Mouse (Mus musculus): ENCODE results near the gene Olfr1162. TPM values are rescaled to one million over a fixed set of nuclear protein-coding genes. Genes with fewer than 3 reads are reported as not detected.
"Not testable (repeated sequence)": the region's sequence is repeated elsewhere in the genome, so short reads cannot be mapped to it uniquely, and the experiment has no call there.

Gene Olfr1162
- total RNA-seq (2021), result not detected
- long read RNA-seq, experiment 1, result 0 reads
- long read RNA-seq, experiment 2, result 0 reads

DNA sequence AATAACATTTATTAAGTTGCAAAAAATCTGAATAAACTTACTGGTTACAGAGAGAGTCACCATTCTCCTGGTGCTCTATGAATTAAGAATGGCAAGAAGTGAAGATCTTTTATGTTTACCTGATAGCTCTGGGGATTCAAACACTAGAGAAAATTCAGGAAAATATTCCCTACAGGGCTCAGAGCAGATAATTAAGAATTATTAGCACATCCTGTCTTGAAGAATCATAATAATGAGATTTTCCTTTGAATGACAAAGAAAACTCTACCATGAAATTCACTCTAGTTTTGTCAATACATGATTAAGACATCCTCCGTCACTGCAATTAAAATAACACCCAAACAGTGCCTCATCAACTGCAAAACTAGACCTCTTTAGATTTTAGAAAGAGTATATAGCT is at the start of gene Olfr1162:
Gene Olfr1162 (minus strand): TSS at position 101 of the 400 bp plus-strand sequence.
- no peak for DNase-seq (ENCODE audit: low spot score)

DNA sequence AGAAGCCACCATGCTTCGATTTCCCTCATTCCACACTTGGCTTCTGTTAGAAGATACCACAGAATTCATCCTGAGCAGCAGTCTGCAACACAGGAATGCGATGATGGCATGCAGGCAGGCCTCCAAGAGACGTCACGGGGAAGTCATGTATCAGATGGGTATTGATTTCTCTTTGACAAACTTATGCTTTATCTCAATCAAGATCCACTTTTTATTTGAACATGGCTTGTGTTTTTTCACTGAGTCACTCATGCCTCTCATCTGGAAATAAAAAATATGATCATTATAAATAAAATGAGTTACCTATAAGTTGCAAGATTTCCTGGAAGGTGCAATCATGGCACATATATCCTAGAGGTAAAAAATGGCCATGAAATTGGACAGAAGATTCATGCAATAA is 42.9 kb upstream of the Olfr1162 start, which contains the start of gene Olfr1164:
Gene Olfr1164 (minus strand): TSS at position 101 of the 400 bp plus-strand sequence.
- no peak for DNase-seq (ENCODE audit: low spot score)

DNA sequence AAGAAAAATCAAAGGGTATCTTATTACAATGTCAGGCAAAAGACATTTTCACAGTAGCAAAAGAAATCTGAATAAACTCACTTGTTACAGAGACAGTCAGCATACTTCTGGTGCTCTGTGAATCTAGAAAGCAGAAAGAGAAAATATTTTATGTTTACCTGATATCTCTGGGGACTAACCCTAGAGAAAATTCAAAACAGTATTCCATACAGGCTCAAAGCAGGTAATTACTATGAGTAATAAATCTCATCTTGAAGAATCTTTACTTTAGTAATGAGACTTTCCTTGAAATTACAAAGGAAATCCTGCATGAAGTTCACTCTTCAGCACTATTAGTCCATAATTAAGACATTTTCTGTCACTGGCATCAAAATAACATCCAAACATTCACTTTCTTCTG is 20.8 kb upstream of the Olfr1162 start, which contains the start of gene Olfr1163:
Gene Olfr1163 (minus strand): TSS at position 101 of the 400 bp plus-strand sequence.
- no peak for DNase-seq (ENCODE audit: low spot score)

DNA sequence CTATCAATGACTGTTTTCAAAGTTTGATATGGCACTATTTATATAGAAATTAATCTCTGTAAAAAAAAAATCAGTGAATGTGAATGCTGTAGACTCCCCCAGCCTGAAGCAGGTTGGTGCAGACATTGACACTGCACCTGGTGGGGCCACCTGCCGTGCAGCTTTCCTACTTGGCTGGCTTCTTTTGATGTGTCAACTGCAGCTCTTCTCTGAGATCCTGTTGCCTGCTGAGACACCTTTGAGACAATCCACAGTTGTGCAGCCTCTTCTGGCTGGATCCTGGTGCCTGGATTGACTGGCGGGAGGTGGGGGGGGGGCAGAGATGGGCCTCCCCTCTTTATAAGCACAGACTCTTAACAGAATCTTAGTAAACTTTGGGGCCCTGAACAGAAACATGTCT is 12.7 kb upstream of the Olfr1162 start:
- DNase-seq (ENCODE audit: low spot score), result no peak

DNA sequence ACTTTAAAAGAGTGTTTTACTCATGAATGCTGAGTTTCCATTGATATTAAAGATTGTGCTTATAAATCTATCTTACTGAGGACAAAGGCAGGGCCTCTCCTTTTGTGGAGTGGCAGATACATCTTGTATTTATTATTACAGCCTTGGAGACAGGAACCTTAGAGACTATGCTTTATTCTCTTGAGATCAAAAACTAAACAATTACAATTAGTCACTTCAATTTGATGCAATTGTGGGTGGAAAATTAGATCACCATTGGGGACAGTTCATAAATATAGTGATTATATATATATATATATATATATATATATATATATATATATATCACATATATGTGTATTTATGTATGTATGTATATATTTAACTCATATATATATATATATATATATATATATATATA is 13.3 kb downstream of the Olfr1162 start, which contains the start of gene Olfr73:
Gene Olfr73 (minus strand): TSS at position 101 of the 400 bp plus-strand sequence.
- DNase-seq (ENCODE audit: low spot score), result no peak

DNA sequence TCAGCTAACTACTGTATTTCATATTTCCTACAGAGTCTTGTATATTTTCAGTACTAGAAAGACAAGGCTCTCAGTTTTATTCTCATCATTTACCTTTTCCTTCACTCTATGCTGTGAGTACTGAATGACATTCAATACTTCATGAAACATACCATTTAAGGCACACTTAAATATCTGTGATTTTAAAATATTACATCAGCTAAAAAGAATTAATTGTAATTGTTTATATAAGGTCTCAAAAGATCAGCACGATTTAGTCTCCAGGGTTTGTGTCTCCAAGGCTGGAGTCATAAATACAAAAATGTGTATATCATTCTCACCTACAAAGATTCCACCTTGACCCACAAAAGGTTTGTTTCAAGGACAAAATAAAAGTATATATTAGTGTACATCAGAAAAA is 28.5 kb downstream of the Olfr1162 start, which contains the start of gene Olfr1161:
Gene Olfr1161 (plus strand): TSS at position 301 of the 400 bp plus-strand sequence.
- not testable (repeated sequence) for DNase-seq (ENCODE audit: low spot score)

DNA sequence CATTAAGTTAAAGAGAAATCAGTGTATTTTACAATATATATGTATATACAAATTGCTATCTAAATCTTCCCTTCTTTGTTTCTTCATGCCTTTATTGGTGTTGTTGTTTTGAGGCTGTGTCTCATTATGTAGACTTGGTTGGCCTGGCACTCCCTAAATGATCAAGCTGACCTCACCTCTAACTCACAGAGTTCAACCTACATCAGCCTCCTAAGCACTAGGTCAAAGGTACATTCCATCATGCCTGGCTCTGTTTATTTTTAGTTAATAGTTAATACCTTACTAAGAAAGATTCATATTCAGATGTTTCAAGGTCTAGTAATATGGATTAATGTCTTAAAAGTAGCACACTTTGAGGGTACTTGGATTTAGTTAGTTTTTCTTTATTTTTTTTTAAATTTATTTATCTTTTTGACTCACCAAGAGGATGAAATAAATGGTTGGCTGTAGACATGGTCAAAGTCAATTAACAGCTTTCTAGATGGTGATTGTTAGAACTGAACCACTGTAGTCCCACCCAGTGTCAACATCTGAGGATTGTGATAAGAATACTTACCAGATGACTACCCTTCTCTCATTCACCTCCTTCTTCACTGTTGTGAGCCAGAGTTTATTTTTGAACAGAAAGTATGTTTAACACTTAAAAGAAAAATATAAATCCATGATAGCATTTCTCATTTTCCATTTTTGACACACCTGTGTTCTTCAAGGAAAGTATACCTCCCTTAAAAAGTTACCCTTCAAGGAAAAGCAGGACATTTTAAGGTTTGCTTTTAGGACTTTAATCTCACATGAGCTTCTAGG is 43.2 kb downstream of the Olfr1162 start, which contains the start of gene Olfr1160:
Gene Olfr1160 (minus strand): TSS at position 754 of the 804 bp plus-strand sequence.
- no peak for DNase-seq (ENCODE audit: low spot score)

Other genes starting within 250 kb of the Olfr1162 start
- not detected for gene Olfr1145, start 241.3 kb downstream of the Olfr1162 start, total RNA-seq (2021)
- not detected for gene Olfr1148, start 220.6 kb downstream of the Olfr1162 start, total RNA-seq (2021)
- gene Olfr1150-ps1, start 207.1 kb downstream of the Olfr1162 start, total RNA-seq (2021), result not detected
- not detected for gene Olfr1151, start 195.3 kb downstream of the Olfr1162 start, total RNA-seq (2021)
- gene Olfr1152, start 184.6 kb downstream of the Olfr1162 start, total RNA-seq (2021), result not detected
- not detected for gene Olfr1153, start 156.2 kb downstream of the Olfr1162 start, total RNA-seq (2021)
- not detected for gene Olfr1154, start 146.0 kb downstream of the Olfr1162 start, total RNA-seq (2021)
- gene Olfr1155, start 106.0 kb downstream of the Olfr1162 start, total RNA-seq (2021), result not detected
- not detected for gene Olfr1156, start 98.0 kb downstream of the Olfr1162 start, total RNA-seq (2021)
- not detected for gene Olfr1157, start 82.8 kb downstream of the Olfr1162 start, total RNA-seq (2021)
- not detected for gene Olfr74, start 76.5 kb downstream of the Olfr1162 start, total RNA-seq (2021)
- not detected for gene Olfr1158, start 61.0 kb downstream of the Olfr1162 start, total RNA-seq (2021)
- gene Olfr1160, start 42.9 kb downstream of the Olfr1162 start, total RNA-seq (2021), result not detected
- gene Olfr1161, start 28.4 kb downstream of the Olfr1162 start, total RNA-seq (2021), result not detected
- gene Olfr73, start 13.4 kb downstream of the Olfr1162 start, total RNA-seq (2021), result not detected
- gene Olfr1163, start 20.7 kb upstream of the Olfr1162 start, total RNA-seq (2021), result not detected
- gene Olfr1164, start 42.8 kb upstream of the Olfr1162 start, total RNA-seq (2021), result not detected
- gene Olfr1166, start 77.1 kb upstream of the Olfr1162 start, total RNA-seq (2021), result not detected
- gene Olfr1167, start 104.1 kb upstream of the Olfr1162 start, total RNA-seq (2021), result not detected
- gene Olfr1168, start 130.8 kb upstream of the Olfr1162 start, total RNA-seq (2021), result not detected
- gene Olfr1170, start 177.2 kb upstream of the Olfr1162 start, total RNA-seq (2021), result not detected
- not detected for gene Olfr1173, start 228.7 kb upstream of the Olfr1162 start, total RNA-seq (2021)

Measured in gastrocnemius, adult 18-20 months (tissue).